Mouse (Mus musculus) adrenal gland, postnatal 36 days (tissue): ENCODE measurements around the gene Vapb. TPM values are rescaled to one million over a fixed set of nuclear protein-coding genes. Genes with fewer than 3 reads are reported as not detected.

ENCODE experiments used
- DNase-seq, 2 experiments: peaks; one replicate each; pipeline ENCODE4 v3.0.0; 2021; ENCODE audit warnings: mixed read lengths in 1 of 2
- total RNA-seq, 2 experiments: library from RNA; stranded (reverse); gene quantifications; 2 replicates each; pipeline ENCODE4 v1.2.3; 2021

Gene Vapb
- total RNA-seq, 2 experiments from 2014 or later: 177 to 196 TPM

DNA sequence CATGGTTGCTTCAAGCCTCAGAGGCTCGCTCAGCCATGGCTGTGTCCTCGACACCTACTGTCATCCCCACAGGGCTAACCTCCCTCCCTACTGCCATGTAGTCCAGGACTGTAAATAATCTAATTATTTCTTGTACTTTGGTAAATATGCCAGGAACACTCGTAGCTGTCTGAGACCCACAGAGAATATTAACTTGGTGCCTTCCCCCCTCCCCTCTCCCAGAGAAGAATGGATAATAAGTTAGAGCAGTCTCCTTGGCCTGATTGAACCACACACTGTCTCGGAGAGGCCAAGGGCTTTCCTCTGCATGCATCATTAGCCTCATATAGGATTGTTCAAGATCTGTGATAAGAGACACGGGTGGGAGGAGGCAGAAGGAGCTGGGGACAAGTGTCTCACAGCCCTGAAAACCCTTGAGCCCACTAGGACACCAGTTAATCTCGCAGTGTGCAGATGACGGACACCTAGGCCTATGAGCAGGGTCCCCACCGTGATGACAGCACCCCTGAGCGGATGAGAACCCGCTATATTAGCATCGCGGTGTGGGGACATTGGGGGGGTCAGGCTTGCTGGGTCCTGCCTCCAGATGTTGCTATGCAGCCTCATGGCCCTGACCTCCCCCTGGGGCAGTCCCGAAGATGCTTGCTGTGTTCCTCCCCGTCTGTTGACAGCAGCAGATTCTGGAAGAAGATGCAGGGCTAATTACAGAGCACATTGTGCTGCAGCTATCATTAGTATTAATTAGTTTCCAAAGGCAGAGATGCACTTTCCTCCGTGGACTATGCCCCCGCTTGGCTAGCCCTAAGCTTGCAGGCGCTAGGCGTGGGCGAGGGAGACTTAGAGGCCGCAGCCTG, 54.8 kb downstream of the Vapb start:
- DNase-seq: no peak

DNA sequence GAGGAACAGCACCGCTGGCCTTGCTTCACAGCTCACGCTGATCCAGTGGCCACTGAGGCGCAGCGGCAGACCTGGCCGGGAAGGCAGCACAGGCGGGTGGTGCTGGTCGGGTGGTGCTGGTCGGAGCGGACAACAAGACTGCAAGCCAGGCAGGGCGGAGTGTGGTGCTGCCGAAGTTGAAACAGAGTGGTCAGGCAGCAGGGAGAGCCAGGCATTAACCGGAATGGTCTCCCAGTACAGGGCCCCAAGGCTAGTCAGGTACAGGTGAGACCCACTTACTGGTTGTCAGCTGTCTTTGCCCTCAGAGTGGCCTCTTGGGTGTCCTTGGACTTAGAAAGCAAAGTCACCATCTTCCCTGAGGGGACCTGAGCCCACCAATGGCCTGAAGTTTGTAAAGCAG, 56.7 kb downstream of the Vapb start:
- DNase-seq: no peak

DNA sequence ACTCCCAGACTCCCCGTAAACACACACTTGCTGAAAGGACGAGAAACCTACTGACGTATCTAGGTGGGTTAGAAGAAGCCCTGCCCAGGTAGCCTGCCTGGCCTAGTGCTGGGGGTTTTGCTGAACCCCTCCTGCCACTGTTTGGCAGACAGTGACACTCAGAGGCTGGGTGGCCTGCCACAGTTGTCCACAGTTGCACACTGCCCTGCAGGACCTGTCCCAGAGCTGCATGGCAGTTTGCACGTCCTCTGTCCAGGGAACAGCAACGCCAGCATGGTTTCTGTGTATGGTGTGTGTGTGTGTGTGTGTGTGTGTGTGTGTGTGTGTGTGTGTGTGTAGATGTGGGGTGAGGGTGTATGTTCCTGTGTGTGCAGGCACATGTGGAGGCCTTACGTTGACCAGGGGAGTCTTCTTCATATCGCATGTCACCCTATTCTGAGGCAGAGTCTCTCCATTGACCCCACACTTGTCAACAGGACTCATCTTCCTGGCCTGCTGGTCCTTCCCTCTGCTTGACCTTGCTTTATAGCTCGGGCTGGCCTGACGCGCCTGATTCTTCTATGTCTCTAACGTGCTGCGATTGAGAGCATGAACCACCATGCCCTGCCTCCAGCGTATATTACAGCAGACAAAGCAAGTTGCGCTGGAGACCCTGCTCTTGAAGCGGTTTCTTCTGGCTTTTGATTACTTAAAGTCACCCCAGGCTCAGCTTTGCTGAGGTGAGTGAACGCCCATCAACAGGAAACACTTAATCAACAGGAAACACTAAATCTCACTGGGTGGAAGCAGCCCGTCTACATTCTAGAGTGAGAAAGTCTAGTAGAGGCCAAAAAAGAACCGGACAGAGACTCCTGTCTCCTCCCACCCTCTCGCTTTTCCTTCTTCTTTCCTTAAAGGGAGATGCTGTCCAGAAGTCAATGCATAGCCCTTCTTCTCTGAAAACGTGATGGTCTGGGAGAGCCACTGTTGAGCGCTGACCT, 57.5 kb downstream of the Vapb start:
- no peak for DNase-seq

DNA sequence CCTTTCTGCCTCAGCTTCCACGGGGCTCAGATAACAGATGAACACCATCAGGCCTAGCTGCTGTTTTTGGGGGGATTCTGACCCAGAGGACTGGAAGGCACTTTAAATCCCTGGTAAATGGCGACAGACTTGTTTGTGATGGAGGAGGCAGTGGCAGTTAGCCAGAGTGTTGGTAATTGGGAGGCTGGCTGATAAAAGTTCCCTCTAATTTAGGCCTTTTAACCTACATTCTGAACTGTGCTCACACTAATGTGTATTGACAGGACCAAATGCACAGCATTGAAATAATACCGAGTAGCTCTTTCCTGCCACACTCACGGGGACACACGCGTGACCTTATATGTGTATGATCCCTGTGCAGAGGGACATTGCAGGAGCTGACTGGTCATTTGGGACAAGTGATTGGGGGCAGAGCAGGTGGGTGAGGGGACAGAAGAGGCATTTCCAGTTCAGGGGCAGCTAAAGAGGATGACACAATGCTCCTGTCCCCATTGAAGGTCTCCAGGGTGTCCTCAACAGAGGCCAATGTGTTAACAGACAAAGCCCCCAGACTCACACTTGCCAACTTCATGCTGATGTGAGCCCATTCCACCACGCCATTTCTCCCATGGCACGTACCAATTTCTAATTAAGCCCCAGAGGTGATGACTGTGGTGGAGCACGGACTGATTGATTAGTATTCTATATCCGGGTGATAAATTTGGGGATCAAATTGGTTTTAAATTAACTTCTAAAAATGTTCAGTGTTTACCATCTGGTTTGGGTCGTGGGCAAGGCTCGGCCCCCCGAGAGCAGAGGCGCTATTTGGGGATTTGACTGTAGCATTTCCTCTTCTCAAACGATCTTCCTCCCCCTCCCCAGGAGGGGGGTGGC, 58.7 kb downstream of the Vapb start:
- no peak for DNase-seq

DNA sequence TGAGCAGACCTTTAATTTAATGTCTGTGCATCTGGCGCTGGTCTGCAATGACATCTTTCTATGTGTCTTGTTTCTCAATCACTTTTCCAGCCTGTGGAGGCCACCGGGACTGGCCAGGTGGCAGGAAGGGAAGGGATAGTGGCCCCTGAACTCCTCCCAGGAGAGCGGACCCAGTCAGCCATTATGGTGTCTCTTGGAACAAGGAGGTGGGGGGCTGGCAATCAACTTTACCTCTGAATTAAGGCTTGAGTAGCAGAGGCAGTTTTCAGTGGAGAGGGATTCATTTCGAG, 59.3 kb downstream of the Vapb start:
- no peak for DNase-seq

DNA sequence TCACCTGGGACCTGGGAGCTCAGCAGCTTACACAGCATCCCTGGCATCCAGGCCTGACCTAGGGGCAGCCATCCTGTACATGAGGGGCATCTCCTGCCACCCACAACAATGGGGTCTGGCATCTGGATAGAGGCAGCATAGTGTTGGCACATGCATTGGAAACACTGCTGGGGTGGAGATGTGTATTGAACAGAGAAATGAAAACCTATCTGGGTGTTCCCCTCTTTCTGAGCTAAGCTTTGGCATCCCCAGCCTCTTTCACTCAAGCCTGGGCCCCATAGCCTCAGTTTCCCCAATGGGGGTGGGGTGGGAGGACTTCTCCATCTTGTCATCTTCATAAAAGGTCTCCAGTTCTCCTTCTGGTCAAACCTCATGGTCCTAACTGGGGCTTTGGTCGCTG, 62.2 kb downstream of the Vapb start:
- DNase-seq: no peak

GRCm38 (mm10) chr2:173800566-173800965, 63.3 kb downstream of the Vapb start:
- DNase-seq: no peak

DNA sequence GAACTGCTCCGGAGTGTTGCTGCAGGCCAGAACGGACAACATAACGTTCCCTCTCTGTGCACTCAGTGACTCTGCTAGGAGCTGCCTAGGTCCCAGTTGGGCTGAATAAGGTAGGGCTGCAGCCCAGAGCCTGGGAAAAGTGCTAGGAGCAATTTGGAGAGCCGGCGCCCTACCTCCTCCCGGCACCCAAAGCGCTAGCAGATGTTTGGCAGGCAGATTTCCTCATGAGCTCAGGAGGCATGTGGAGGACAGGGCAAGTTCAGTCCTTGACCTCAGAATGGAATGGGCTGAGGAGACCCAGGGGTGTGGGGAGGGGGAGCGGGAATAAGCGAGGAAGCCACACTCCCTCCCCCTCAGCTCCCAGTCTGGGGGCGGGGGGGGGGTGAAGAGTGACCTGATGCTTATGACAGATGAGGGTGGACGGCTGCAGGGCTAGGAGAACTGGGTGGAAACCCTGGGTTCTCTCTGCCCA, 64.1 kb downstream of the Vapb start:
- DNase-seq: no peak

DNA sequence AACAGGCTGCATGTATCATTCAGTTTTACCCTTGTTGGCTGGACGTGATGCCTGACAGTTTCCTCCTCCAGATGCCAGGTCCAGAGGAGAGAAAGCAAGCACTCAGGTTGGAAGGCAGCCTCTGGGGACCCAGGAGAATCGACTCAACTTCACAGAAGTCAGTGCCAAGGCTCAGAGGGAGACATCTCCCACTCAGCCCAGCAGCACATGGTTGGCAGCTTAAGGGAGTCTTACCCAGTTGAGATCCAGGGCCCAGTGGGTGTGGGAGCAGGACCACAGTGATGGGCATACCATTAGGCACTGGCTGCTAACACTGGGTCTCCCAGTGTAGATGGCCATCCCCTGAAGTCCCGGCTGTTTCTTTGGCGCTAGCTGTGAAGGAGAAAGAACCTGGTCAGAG, 64.9 kb downstream of the Vapb start:
- DNase-seq: no peak

DNA sequence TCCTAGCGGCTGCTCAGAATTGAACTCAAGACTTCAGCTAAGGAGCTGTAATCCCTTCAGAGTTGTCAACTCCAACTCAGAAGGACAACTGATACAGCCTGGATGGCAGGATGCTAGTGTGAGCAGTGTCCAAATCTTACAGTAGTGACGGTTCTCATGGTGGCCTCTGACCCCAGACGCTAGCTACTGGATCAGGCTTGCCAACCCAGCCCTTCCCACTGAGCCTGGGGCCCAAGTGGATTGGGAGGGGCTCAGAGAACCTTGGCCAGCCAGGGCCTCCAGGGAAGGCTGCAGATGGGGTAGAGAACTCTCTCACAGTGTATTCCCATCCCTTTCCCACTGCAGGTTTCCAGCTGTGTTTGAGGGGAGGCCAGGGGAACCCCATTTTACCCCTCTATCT, 65.6 kb downstream of the Vapb start:
- DNase-seq: no peak

GRCm38 (mm10) chr2:173803827-173804226, 66.5 kb downstream of the Vapb start:
- DNase-seq: no peak

DNA sequence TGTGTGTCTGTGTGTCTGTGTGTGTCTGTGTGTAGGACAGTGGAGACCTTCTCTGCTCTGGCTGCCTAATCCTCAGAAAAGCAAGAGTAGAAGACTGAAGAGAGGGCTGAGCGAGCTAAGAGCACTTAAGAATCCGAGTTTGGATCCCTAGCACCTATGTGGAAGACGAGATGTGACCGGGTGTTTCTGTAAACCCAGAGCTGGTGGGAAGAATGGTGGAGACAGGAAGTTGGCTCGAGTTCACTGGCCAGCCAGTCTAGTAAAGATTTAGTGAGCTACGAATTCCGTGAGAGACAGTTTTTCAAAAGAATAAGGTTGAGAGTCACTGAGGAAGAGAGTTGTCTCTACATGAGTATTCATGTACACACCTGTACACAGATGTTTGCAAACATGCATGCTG, 69.3 kb downstream of the Vapb start:
- DNase-seq: no peak

DNA sequence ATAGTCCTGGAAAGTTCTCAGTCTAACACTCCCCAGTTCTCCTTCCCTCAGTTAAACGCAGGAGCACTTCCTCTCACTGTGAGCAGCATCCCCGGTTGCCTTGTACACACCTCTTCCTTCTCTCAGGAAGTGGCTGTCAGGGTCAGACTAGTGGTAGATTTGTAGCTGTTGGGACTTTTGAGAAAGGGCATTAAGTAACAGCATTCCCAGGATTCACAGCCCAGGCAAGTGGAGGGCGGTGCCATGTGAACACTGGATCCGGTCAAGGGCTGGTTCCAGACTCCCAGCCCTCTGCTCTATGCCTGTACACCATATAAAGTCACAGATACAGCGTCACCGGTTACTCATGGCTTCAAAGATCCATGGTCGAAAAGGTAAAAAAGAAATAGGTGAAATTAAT, 71.6 kb downstream of the Vapb start:
- DNase-seq: no peak

DNA sequence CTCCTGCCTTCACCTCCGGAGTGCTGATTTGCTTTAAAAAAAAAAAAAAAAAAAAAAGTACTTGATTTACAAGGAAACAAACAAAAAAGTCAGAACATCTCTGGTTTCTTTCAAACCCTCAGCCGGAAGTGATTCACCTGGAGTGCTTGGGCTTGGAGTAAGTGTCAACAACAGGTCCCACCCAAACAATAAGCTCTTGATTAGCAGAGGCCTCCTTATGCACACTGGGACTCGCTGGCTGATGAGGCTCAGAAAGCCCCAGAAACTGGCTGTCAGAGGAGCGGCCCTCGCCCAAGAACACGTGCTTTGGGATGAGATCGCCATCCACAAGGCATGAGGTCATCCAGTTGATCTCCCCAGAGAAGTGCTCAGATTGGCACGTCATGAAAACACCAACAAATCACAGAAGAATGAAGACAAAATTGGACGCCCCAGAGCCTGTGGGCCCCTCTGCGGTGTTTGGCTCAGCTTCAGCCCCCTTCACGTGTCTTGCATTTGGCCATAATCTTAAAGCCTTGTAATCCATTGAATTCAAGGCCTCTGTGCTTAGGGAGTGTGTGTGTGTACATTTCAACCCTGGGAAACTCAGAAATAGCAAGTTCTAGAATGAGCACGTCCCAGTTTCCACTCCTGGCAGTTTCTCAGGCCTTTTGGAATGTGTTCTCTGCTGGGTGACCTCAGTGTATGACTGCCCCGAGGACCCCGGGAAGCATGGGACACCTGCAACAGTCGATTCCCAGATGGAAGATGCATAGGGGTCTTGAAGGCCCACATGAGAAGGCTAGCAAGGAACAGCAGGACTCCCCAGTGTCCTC, 72.9 kb downstream of the Vapb start:
- no peak for DNase-seq

- DNase-seq: no peak
These were observed 73.5 kb downstream of the Vapb start for GRCm38 (mm10) chr2:173810851-173811130.

DNA sequence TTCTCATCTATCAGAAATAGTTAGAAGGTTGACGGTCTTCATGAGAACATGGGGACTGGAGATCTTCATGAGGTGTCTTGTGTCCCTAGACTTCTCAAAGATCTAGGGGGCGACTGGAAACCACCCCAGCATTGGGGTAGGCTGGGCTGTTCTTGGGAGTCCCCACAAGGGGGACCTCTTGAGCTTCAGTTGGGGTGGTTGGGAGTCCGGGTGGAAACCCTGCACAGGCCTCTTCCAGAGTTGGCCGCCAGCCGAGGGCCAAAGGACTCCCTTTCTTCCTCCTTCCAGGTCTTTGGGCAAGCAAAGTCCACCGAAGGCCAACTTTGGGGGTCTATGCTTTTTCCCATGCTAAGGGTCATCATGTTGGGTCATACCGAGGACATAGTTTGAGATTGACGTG, 74.5 kb downstream of the Vapb start:
- DNase-seq: peak in 1 of 2 experiments; percentile 44

- DNase-seq: no peak
These were observed 75.8 kb downstream of the Vapb start for GRCm38 (mm10) chr2:173813071-173813470.

DNA sequence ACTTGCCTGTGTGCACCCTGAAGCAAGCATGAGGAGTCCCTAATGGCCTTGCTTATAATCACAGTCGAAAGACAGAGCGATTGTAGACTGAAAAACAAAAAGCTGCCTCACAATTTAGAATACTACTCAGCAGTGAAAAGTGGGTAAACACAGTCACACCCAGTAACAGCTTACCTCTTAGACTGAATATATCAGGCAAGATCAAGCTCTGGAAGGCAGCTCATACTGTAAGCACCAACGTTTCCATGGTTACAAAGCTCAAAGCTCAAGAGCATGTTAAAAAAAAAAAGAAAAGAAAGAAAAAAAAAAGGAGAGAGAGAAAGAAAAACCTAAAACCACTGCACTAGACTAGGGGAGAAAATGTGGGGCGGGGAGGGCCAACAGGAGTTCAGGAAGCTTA, 89.0 kb downstream of the Vapb start:
- no peak for DNase-seq

DNA sequence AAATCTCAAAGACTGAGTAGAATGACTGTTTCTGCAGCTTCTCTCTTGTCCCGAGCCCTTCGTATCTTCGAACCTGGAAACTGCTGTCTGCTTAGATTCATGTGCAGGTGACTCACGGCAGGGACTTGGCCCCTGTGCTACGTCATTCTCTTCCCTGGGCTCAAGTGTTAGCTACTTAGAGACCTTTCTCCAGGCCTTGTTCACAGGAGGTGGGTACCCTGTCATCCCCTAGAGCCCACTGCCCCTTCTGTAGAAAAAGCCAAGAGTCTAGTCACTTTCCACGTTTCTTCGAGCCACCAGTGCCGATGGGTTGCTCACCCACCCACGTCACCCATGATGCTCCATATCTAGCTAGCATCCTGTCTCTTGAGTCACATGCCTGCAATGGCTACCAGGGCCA, 89.9 kb downstream of the Vapb start:
- no peak for DNase-seq

DNA sequence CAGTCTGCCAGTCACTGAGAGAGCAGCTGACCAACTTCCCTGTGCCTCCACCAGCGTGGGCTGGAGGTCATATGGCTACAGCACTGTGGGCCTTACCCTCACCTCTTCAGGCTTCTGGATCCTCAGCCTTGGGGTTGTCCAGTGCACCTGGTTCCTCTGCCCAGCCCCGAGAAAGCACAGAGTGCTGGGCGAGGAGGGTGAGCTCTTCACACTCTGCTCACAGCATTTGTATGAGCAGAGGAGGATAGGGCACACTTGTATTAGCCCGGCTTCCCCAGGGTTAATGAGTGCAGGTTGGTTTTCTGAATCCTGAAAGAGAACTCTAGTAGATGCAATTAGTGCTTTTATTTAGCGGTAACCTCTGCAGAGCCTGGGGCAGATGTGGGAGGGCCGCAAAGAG, 90.8 kb downstream of the Vapb start:
- DNase-seq: no peak

- DNase-seq: no peak
These were observed 95.6 kb downstream of the Vapb start for GRCm38 (mm10) chr2:173832828-173833492.
